Mouse (Mus musculus): ENCODE measurements at regions not wholly inside any gene's neighbourhood (a gene's known extent, or its start where the extent isn't known, plus 50 kb on each side); places are given as distances from the start of the nearest gene placed in this dataset.

DNA sequence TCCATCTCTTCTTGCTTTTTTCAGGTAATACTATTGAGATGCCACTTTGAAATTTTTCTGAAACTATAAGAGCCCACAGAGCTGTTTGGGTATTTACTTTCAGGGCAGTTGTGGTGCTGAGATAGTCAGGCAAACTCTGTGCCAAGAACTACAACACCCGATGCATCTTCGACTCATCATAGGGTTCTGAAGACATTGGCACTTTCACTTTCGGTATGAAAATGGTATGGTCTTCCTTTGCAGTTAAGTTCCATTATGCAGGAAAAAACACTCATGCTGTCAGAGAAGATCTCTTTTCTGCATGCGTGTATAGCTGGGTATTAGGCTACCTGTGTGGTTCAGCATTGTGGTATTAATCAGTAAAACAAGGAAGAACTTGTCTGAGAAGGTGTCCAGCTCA is 484.2 kb downstream of the Fat4 start:
- Histone ChIP-seq H3K27ac (ENCODE audit: low read depth) (no peak overlapping the region), H3K36me3 (ENCODE audit: control insufficient read depth, insufficient read depth, low read length) (no peaks in the 10 kb centered on the region)
- WGBS: 83% methylated on average over 4 of the region's 4 CpGs

DNA sequence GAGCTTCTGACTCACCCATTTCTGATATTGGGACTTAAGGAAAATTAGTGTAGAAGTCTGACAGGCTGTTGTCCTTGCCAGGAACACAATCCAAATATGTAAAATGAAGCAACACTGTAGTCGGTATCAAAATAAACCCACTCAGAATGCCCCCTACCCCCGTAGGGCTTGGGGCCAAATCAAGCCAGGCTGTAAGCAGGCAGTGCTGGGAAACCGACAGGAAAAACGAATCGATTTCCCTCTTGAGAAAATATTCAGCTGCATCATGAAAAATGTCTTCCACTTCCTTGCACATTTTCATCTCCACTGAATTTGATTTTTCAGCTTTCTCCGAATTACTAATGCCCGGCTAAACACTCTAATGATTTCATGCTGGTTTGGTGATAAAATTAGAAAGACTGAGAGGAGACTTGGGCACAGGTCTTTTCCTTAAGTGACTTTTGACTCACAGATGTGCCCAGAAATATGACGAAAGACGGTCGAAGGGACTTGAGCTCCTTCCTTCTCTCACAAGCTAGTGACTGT is 485.7 kb downstream of the Fat4 start:
- H3K9me3 ChIP-seq (ENCODE audit: control insufficient read depth, low read length): no peaks in the 10 kb centered on the region
- 80% methylated on average over 10 of the region's 10 CpGs for WGBS

More for the DNA sequence above, 484.2 kb downstream of the Fat4 start:
- no peak overlapping the region for H3K4me2 ChIP-seq (ENCODE audit: low read length)
- ATAC-seq (replicated peaks; ENCODE audit: low FRiP score, low TSS enrichment, low read depth) (no peak), DNase-seq (ENCODE audit: low spot score) (no peak)
- no peaks in the 10 kb centered on the region for H3K9me3 ChIP-seq (ENCODE audit: control insufficient read depth, low read length)
- no peaks in the 10 kb centered on the region for H3K27me3 ChIP-seq (replicated peaks; ENCODE audit: control insufficient read depth, insufficient read depth, low read length)
- H3K4me1 ChIP-seq (replicated peaks; ENCODE audit: control insufficient read depth, insufficient read depth, low read length): no peaks in the 10 kb centered on the region
- H3K4me3 ChIP-seq (ENCODE audit: low read depth, low read length): no peak overlapping the region
- H3K9ac ChIP-seq (ENCODE audit: low read length): no peak overlapping the region

DNA sequence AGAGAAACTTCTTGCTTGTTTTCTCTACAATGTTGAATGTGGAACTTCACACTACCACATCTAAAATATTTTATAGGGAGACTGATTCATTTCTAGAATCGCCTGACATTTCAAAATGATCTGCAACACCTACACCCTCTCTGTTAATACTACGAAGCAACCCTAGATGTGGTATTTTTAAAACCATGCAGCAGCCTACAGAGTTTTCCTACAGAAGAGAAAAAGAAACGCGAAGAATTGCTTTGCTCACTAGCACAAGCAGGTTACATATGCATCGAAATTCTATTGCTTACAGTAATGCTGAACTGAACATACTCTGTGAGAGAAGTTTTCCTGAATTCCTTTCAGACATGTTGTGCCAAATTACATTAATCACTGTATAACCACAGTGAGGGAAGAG is 488.7 kb downstream of the Fat4 start:
- DNase-seq (ENCODE audit: low spot score) (no peak), ATAC-seq (replicated peaks; ENCODE audit: low FRiP score, low TSS enrichment, low read depth) (no peak)
- no peaks in the 10 kb centered on the region for H3K27me3 ChIP-seq (replicated peaks; ENCODE audit: control insufficient read depth, insufficient read depth, low read length)
- 81% methylated on average over 5 of the region's 5 CpGs for WGBS
- no peak overlapping the region for H3K27ac ChIP-seq (ENCODE audit: low read depth)
- H3K9ac ChIP-seq (ENCODE audit: low read length): no peak overlapping the region
- H3K4me1 ChIP-seq (replicated peaks; ENCODE audit: control insufficient read depth, insufficient read depth, low read length): no peaks in the 10 kb centered on the region
- no peaks in the 10 kb centered on the region for H3K36me3 ChIP-seq (ENCODE audit: control insufficient read depth, insufficient read depth, low read length)
- H3K4me3 ChIP-seq (ENCODE audit: low read depth, low read length): no peak overlapping the region
- no peak overlapping the region for H3K4me2 ChIP-seq (ENCODE audit: low read length)
- no peaks in the 10 kb centered on the region for H3K9me3 ChIP-seq (ENCODE audit: control insufficient read depth, low read length)

More for the DNA sequence above, 485.7 kb downstream of the Fat4 start:
- Histone ChIP-seq H3K4me2 (ENCODE audit: low read length) (no peak overlapping the region), H3K36me3 (ENCODE audit: control insufficient read depth, insufficient read depth, low read length) (no peaks in the 10 kb centered on the region), H3K27ac (ENCODE audit: low read depth) (no peak overlapping the region), H3K4me1 (replicated peaks; ENCODE audit: control insufficient read depth, insufficient read depth, low read length) (no peaks in the 10 kb centered on the region), H3K27me3 (replicated peaks; ENCODE audit: control insufficient read depth, insufficient read depth, low read length) (no peaks in the 10 kb centered on the region), H3K9ac (ENCODE audit: low read length) (no peak overlapping the region), H3K4me3 (ENCODE audit: low read depth, low read length) (no peak overlapping the region)
- DNase-seq (ENCODE audit: low spot score): no peak
- ATAC-seq (replicated peaks; ENCODE audit: low FRiP score, low TSS enrichment, low read depth): no peak

DNA sequence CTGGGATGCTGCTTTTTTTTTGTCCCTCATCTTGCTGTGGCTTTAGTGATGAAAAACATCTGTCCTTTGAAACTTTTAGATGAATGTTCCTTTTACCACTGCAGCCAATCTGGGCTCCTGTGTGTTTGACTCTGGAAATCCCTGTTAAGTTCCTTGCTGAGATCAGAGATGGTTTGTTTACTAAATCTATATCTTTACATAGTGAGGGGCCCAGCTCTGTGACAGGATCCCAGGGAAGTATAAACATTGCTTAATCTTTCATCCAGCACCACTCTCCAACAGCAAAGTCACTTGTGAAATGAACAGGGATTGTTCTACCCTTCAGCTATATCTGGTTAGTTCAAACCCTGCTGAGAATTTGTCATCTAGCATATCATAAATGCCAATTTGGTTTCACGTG is 501.8 kb downstream of the Fat4 start:
- Histone ChIP-seq H3K9ac (ENCODE audit: low read length) (no peak overlapping the region), H3K27me3 (replicated peaks; ENCODE audit: control insufficient read depth, insufficient read depth, low read length) (no peaks in the 10 kb centered on the region), H3K4me1 (replicated peaks; ENCODE audit: control insufficient read depth, insufficient read depth, low read length) (peaks cover 11% of the 10 kb centered on the region; the same call in 1 of the 2 replicates), H3K27ac (ENCODE audit: low read depth) (no peak overlapping the region), H3K36me3 (ENCODE audit: control insufficient read depth, insufficient read depth, low read length) (no peaks in the 10 kb centered on the region), H3K4me3 (ENCODE audit: low read depth, low read length) (no peak overlapping the region), H3K9me3 (ENCODE audit: control insufficient read depth, low read length) (no peaks in the 10 kb centered on the region), H3K4me2 (ENCODE audit: low read length) (no peak overlapping the region)
- 49% methylated on average over 1 of the region's 1 CpGs for WGBS
- ATAC-seq (replicated peaks; ENCODE audit: low FRiP score, low TSS enrichment, low read depth) (no peak), DNase-seq (ENCODE audit: low spot score) (no peak)

DNA sequence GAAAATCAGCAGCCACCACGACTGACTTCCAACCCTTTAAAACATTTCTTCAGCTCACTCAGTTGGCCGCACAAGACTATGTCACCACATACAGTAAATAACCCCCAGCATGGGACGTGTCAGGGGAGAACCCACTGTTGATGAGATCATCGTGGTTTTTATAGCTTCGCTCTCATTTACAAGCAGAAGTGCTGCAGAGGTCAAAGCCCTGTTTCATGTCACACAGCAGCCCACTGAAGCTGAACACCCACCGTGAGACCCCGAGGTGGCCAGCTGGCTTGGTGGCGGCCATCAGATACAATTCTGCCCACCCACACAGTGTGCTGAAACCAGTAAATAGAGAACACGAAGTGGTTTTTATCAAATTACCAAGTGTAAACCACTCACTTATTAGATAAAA is 503.7 kb downstream of the Fat4 start:
- DNase-seq (ENCODE audit: low spot score): peak; percentile 60
- no peaks in the 10 kb centered on the region for H3K27me3 ChIP-seq (replicated peaks; ENCODE audit: control insufficient read depth, insufficient read depth, low read length)
- no peaks in the 10 kb centered on the region for H3K36me3 ChIP-seq (ENCODE audit: control insufficient read depth, insufficient read depth, low read length)
- no peak overlapping the region for H3K27ac ChIP-seq (ENCODE audit: low read depth)
- 27% methylated on average over 9 of the region's 9 CpGs for WGBS
- peak; percentile 74; the same call in 1 of the 2 replicates for ATAC-seq (replicated peaks; ENCODE audit: low FRiP score, low TSS enrichment, low read depth)
- peaks cover 11% of the 10 kb centered on the region; the same call in 1 of the 2 replicates for H3K4me1 ChIP-seq (replicated peaks; ENCODE audit: control insufficient read depth, insufficient read depth, low read length)
- H3K4me2 ChIP-seq (ENCODE audit: low read length): no peak overlapping the region
- no peak overlapping the region for H3K4me3 ChIP-seq (ENCODE audit: low read depth, low read length)
- no peaks in the 10 kb centered on the region for H3K9me3 ChIP-seq (ENCODE audit: control insufficient read depth, low read length)
- no peak overlapping the region for H3K9ac ChIP-seq (ENCODE audit: low read length)

DNA sequence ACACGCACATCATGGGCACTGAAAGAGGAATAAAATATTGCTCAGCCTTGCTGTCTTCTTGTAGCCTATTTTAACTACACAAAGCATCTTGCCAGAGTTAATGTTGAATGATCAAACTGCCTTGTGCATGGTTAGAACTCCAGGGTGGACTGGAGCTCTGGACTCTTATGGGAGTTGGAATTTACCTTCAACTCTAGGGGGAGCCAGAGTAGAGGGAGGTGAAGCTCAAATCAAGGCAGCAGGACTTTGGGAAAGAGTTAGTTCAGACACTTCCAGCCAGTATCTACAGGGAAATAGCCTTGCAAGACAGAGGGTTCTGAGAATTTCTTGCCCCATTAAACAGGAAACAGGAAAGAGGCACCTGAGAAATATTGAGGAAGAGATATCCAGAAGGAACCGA is 505.3 kb downstream of the Fat4 start:
- ATAC-seq (replicated peaks; ENCODE audit: low FRiP score, low TSS enrichment, low read depth): no peak
- H3K9ac ChIP-seq (ENCODE audit: low read length): no peak overlapping the region
- DNase-seq (ENCODE audit: low spot score): no peak
- H3K9me3 ChIP-seq (ENCODE audit: control insufficient read depth, low read length): no peaks in the 10 kb centered on the region
- H3K36me3 ChIP-seq (ENCODE audit: control insufficient read depth, insufficient read depth, low read length): no peaks in the 10 kb centered on the region
- H3K27me3 ChIP-seq (replicated peaks; ENCODE audit: control insufficient read depth, insufficient read depth, low read length): no peaks in the 10 kb centered on the region
- H3K4me1 ChIP-seq (replicated peaks; ENCODE audit: control insufficient read depth, insufficient read depth, low read length): peaks cover 11% of the 10 kb centered on the region; the same call in 1 of the 2 replicates
- H3K27ac ChIP-seq (ENCODE audit: low read depth): no peak overlapping the region
- WGBS: 43% methylated on average over 2 of the region's 2 CpGs
- no peak overlapping the region for H3K4me2 ChIP-seq (ENCODE audit: low read length)
- no peak overlapping the region for H3K4me3 ChIP-seq (ENCODE audit: low read depth, low read length)

DNA sequence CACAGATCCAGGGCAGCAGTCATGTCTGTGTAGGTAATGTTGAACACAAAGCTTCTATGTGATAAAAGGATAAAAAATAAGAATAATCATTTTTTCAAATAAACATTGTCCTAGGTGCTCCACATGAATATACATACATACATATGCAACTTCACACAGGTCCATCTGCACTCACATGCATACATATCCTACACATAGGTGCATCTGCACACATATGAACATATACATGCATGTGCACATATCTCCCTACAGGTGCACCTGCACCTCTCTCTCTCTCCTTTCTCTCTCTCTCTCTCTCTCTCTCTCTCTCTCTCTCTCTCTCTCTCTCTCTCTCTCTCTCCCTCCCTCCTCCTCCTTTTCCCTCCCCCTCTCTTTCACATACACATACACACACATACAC is 509.9 kb downstream of the Fat4 start:
- DNase-seq (ENCODE audit: low spot score) (no peak), ATAC-seq (replicated peaks; ENCODE audit: low FRiP score, low TSS enrichment, low read depth) (no peak)
- H3K27ac ChIP-seq (ENCODE audit: low read depth): no peak overlapping the region
- H3K9ac ChIP-seq (ENCODE audit: low read length): no peak overlapping the region
- H3K4me1 ChIP-seq (replicated peaks; ENCODE audit: control insufficient read depth, insufficient read depth, low read length): peaks cover 10% of the 10 kb centered on the region; the same call in 1 of the 2 replicates
- H3K4me3 ChIP-seq (ENCODE audit: low read depth, low read length): no peak overlapping the region
- no peaks in the 10 kb centered on the region for H3K9me3 ChIP-seq (ENCODE audit: control insufficient read depth, low read length)
- H3K4me2 ChIP-seq (ENCODE audit: low read length): no peak overlapping the region
- H3K36me3 ChIP-seq (ENCODE audit: control insufficient read depth, insufficient read depth, low read length): no peaks in the 10 kb centered on the region
- H3K27me3 ChIP-seq (replicated peaks; ENCODE audit: control insufficient read depth, insufficient read depth, low read length): no peaks in the 10 kb centered on the region

DNA sequence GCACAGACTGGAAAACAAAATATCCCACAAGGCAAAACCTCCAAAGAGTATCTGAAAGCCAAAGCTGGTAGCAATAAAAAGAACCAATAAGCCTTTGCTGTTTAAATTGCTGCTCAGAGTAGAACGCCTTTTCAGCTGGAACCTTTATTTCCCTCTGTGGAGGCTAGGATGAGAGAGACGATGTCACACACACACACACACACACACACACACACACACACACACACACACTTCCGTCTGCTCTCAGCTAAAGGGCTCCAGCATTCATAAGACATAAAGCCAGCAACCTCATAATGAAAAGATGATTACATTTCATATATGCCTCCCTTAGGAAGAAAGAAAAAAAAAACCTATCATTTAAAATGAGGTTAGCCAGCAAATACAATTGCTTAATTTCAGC is 510.5 kb downstream of the Fat4 start:
- no peak overlapping the region for H3K9ac ChIP-seq (ENCODE audit: low read length)
- no peaks in the 10 kb centered on the region for H3K9me3 ChIP-seq (ENCODE audit: control insufficient read depth, low read length)
- no peak overlapping the region for H3K4me2 ChIP-seq (ENCODE audit: low read length)
- H3K27me3 ChIP-seq (replicated peaks; ENCODE audit: control insufficient read depth, insufficient read depth, low read length): no peaks in the 10 kb centered on the region
- no peak overlapping the region for H3K27ac ChIP-seq (ENCODE audit: low read depth)
- WGBS: 54% methylated on average over 3 of the region's 3 CpGs
- H3K4me1 ChIP-seq (replicated peaks; ENCODE audit: control insufficient read depth, insufficient read depth, low read length): 0 out of 2 replicates have a peak, but pooled peaks cover 5% of the 10 kb centered on the region
- ATAC-seq (replicated peaks; ENCODE audit: low FRiP score, low TSS enrichment, low read depth) (no peak), DNase-seq (ENCODE audit: low spot score) (no peak)
- H3K4me3 ChIP-seq (ENCODE audit: low read depth, low read length): no peak overlapping the region
- no peaks in the 10 kb centered on the region for H3K36me3 ChIP-seq (ENCODE audit: control insufficient read depth, insufficient read depth, low read length)

DNA sequence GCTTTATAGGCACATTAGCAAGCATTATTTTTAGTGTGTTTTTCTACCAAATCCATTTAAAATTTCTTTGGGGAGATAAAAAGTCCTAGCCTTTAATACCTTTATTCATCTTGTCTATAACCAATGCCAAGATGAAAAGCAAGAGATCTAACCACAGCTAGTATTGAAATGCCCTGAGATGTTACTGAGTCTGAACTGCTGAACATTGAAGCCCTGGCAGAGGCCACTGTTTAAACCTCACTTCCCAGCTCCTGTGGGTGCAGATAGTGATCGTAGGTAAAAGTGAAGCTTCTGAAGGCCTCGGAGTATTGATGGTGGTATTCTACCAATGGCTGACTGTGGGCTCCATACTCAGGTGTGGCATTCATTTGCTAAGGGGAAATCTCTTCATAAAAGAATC is 510.9 kb downstream of the Fat4 start:
- Histone ChIP-seq H3K27me3 (replicated peaks; ENCODE audit: control insufficient read depth, insufficient read depth, low read length) (no peaks in the 10 kb centered on the region), H3K4me3 (ENCODE audit: low read depth, low read length) (no peak overlapping the region), H3K9me3 (ENCODE audit: control insufficient read depth, low read length) (no peaks in the 10 kb centered on the region), H3K27ac (ENCODE audit: low read depth) (no peak overlapping the region), H3K9ac (ENCODE audit: low read length) (no peak overlapping the region), H3K36me3 (ENCODE audit: control insufficient read depth, insufficient read depth, low read length) (no peaks in the 10 kb centered on the region), H3K4me1 (replicated peaks; ENCODE audit: control insufficient read depth, insufficient read depth, low read length) (0 out of 2 replicates have a peak, but pooled peaks cover under 1% of the 10 kb centered on the region), H3K4me2 (ENCODE audit: low read length) (no peak overlapping the region)
- ATAC-seq (replicated peaks; ENCODE audit: low FRiP score, low TSS enrichment, low read depth) (no peak), DNase-seq (ENCODE audit: low spot score) (no peak)
- WGBS: 91% methylated on average over 2 of the region's 2 CpGs
